Mouse (Mus musculus): ENCODE measurements around the gene Fpr-rs3.

The Fpr-rs3 gene

DNA sequence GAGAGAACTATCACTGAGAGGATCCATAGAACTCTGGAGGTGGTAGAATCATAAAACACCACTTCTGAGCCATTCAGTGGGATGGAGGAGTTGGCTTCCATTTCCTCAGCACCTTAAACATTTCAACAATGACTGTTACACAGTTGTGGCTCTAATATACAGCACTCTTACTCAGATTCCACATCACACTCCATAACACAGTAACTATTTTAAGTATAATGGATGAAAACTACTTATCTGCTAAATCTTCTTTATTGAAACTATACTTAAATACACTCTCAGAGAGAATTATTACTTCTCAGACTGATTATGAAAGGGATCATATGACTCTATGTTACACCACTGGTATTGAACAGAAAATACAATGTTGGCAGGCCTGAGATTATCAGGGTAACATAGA, at the start of gene Fpr-rs3:
Fpr-rs3 (minus strand) TSS at position 101 of the 400 bp plus-strand sequence.
- DNase-seq (ENCODE audit: low spot score) = no peak

- no peak for DNase-seq (ENCODE audit: low spot score)
Measured at GRCm38 (mm10) chr17:20596323-20596722, 28.4 kb downstream of the Fpr-rs3 start, which contains the start of gene Vmn2r110. Gene Vmn2r110 (minus strand): TSS chr17:20596423.

Measured in adipocyte (in vitro differentiated cells).